Mouse (Mus musculus) small intestine, adult 2 months (tissue): ENCODE data around the gene Sipa1l2. TPM values are rescaled to one million over a fixed set of nuclear protein-coding genes. Genes with fewer than 3 reads are reported as not detected.
"Not testable (repeated sequence)": the region's sequence is repeated elsewhere in the genome, so short reads cannot be mapped to it uniquely, and the experiment has no call there.

Experiments used
- H3K27ac ChIP-seq: fragments of 200-500 bp; 2 replicates; pipeline ENCODE4 v1.5.1; 2012; ENCODE audit warnings: low read depth, low read length, control low read depth, inconsistent platforms; ENCODE audit not compliant: insufficient read depth
- H3K27me3 ChIP-seq: fragments of 200-500 bp; 2 replicates; pipeline ENCODE4 v1.6.1; 2012; ENCODE audit warnings: mild to moderate bottlenecking, moderate library complexity, low read length, inconsistent platforms; ENCODE audit not compliant: control insufficient read depth, insufficient read depth
- H3K36me3 ChIP-seq: fragments of 200-500 bp; 2 replicates; pipeline ENCODE4 v1.6.1; 2012; ENCODE audit warnings: mild to moderate bottlenecking, low read length, control low read depth, inconsistent platforms; ENCODE audit not compliant: control insufficient read depth, insufficient read depth
- H3K4me1 ChIP-seq: fragments of 200-500 bp; 2 replicates; pipeline ENCODE4 v1.6.1; 2012; ENCODE audit warnings: low read length, inconsistent platforms, mixed read lengths; ENCODE audit not compliant: control insufficient read depth, insufficient read depth, insufficient read length
- H3K4me3 ChIP-seq: fragments of 200-500 bp; 2 replicates; pipeline ENCODE4 v1.5.1; 2012; ENCODE audit warnings: low read depth, mild to moderate bottlenecking, control low read depth, inconsistent platforms, low read length, moderate library complexity
- CTCF ChIP-seq: fragments of 200-500 bp; IDR thresholded peaks from 2 replicates; pipeline ENCODE4 v1.5.1; 2012; ENCODE audit warnings: low read depth, mild to moderate bottlenecking, control low read depth, inconsistent platforms, low read length, moderate library complexity, mixed read lengths; ENCODE audit not compliant: insufficient replicate concordance, insufficient read length; ENCODE audit errors: extremely low read depth
- POLR2A ChIP-seq: fragments of 200-500 bp; IDR thresholded peaks from 2 replicates; pipeline ENCODE4 v1.6.1; 2012; ENCODE audit warnings: low read depth, mild to moderate bottlenecking, control low read depth, inconsistent platforms, low read length, moderate library complexity
- WGBS: fragments of 180-500 bp; shearing (Covaris S2); methylation state at CpG from one replicate; pipeline ENCODE4 v1.1.7; 2018; 5-methylcytosine and 5-hydroxymethylcytosine counted together
- polyA plus RNA-seq: library from polyadenylated mRNA; depleted of rRNA; stranded (reverse); fragments of >200 nt; gene quantifications from 2 replicates; pipeline ENCODE4 v1.2.3, GENCODE M21; 2012

Gene Sipa1l2
- polyA plus RNA-seq, 1 experiment: 9.7 TPM

DNA sequence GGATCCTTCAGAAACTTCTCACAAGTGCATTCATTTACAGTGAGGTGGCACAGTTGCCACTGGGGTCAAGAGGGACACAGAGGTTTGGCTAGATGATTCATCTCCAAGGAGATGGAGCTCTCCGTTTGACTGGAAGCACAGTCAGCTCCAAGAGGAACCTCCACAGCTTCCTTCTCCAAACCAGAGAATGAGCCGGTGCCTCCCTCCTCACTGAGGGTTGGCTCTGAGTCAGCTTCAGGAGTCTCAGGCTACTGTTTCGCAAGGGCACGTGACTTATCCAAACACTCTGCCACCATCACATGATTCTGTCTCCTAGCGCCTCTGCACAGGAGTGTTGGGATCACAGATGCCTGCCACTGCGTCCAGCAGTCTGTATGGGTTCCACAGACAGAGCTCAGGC, 153.5 kb downstream of the Sipa1l2 start:
- Histone ChIP-seq H3K36me3 (peaks cover 21% of the 10 kb centered on the region), H3K4me3 (no peak overlapping the region), H3K27ac (no peak overlapping the region), H3K4me1 (no peaks in the 10 kb centered on the region), H3K27me3 (no peaks in the 10 kb centered on the region)
- 49% methylated on average over 6 of the region's 6 CpGs for WGBS
- TF ChIP-seq CTCF: no peak
- TF ChIP-seq POLR2A: no peak

DNA sequence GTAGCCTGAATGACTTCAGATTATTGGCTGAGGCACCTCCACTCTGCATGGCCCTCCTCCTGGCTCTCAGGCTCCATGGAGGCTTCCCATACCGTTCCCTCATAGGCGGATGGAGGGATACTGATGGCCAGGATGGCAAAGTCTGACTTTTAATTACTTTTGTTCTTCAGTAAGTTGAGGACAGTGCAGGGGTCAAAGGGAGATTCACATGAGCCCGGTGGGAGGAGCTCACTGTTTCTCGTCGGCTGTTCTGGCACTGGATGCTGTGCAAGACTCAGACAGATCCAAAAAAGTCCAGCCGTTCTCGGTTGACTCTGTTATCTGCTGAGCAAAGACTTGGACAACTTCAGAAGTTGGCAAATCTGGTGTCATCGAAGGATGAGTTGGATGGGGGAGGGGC, 155.0 kb downstream of the Sipa1l2 start:
- H3K4me3 ChIP-seq: no peak overlapping the region
- no peak for TF ChIP-seq CTCF
- TF ChIP-seq POLR2A: no peak
- peaks cover 17% of the 10 kb centered on the region for H3K36me3 ChIP-seq
- WGBS: 90% methylated on average over 8 of the region's 8 CpGs
- no peaks in the 10 kb centered on the region for H3K27me3 ChIP-seq
- H3K27ac ChIP-seq: no peak overlapping the region
- H3K4me1 ChIP-seq: 0 out of 2 replicates have a peak, but pooled peaks cover under 1% of the 10 kb centered on the region

DNA sequence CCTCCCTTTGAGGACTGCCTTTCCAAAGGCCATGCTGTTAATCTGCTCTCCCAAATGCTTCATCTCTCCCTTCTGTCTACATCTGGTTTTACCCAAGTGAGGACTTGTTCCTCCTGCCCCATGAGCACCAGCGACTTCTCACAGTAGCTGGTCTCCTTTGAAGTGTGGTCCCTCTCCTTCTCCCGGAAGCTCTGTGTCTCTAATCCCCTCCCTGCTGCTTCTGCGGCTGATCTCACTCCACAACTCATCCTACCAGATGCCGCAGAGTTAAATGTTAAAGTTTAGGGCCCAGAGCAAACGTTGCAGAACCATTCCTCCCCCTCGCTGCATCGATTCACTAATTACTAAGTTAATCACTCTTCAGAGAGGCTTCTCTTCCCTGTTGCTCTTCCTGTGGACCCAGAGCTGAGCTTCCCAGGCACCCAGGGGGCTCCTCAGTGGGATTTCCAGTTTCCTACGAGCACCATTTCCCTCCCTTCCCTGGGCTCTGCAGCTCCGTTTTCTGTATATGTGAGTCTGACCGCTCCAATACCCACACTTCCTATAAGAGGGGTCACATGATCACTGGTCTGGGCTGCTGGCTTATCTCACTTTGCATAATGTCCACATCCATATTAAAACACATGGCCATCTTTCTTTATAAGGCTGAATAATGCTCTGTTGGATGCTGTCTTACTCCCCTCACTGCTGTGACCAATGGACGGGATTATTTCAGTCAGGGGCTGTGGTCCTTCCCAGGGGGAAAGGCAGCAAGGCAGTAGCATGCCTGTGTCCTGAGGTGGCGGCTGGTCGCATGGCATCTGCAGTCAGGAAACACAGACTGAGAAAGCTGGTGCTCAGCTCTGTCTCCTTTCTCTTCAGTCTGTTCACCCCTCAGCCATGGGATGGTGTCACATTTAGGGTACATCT, 156.4 kb downstream of the Sipa1l2 start:
- Histone ChIP-seq H3K4me3 (no peak overlapping the region), H3K4me1 (0 out of 2 replicates have a peak, but pooled peaks cover 3% of the 10 kb centered on the region), H3K36me3 (peaks cover 5% of the 10 kb centered on the region), H3K27me3 (no peaks in the 10 kb centered on the region), H3K27ac (no peak overlapping the region)
- WGBS: 51% methylated on average over 13 of the region's 13 CpGs
- no peak for TF ChIP-seq POLR2A
- TF ChIP-seq CTCF: no peak

DNA sequence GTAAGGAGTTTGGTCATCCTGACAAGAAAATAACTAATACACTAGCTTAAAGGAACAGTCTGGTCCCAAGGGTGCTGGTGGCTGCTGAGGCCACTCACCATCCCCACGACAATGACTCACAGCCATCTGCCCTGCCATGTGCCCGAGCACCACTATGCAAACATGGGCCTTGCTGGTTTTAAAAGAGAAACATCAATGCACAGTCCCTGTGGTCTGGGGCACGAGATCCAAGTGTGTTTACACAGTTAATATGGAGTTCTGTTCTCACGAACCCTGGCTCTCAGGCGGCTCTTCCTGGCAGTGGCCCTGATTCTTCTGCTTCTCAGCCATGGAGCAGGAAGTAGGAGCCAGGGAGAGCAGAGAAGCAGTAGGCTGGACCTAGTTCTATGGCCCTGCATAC, 159.0 kb downstream of the Sipa1l2 start:
- 32% methylated on average over 5 of the region's 5 CpGs for WGBS
- Histone ChIP-seq H3K4me3 (no peak overlapping the region), H3K36me3 (no peaks in the 10 kb centered on the region), H3K27me3 (no peaks in the 10 kb centered on the region), H3K27ac (no peak overlapping the region), H3K4me1 (0 out of 2 replicates have a peak, but pooled peaks cover 3% of the 10 kb centered on the region)
- TF ChIP-seq CTCF: no peak
- TF ChIP-seq POLR2A: no peak

DNA sequence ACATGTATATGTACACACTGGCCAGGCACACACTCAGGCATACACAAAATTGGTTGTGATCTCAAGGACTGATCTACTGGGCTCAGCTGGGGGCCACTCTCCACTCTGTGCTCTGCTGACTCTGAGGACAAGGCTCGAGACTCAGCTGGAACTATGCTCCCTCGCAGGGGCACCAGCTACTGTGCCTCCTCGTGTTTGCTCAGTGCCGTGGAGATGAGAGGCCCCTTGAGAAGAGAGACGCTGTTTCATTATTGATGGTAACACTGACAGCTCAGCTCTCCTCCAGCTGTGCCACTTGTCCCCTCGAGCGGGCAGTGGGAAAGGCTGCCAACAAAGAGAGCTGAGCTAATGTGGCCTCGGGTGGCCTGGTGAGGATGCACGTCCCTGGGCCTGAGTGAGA, 161.9 kb downstream of the Sipa1l2 start:
- no peak for TF ChIP-seq POLR2A
- no peak for TF ChIP-seq CTCF
- Histone ChIP-seq H3K27ac (no peak overlapping the region), H3K27me3 (no peaks in the 10 kb centered on the region), H3K36me3 (no peaks in the 10 kb centered on the region), H3K4me1 (0 out of 2 replicates have a peak, but pooled peaks cover 3% of the 10 kb centered on the region), H3K4me3 (no peak overlapping the region)
- WGBS: 73% methylated on average over 9 of the region's 9 CpGs

DNA sequence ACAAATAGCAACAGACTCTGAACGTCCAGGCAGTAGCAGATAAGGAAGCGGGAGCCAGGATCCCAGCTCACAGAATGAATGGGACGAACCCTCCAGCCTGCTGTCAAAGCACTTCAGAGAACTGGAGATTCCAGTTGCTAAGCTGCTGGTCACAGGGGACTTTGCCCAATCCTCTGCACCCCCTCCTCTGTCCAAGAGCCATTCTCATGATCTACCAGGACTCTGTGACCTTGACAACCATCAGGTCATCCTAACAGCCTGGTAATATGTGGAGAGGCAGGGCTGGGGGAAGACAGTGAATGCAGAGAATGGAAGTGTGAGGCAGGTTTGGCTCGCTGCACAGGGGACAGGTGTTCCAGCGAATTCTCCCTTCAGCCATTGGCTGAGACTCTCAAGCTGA, 163.2 kb downstream of the Sipa1l2 start:
- Histone ChIP-seq H3K27ac (no peak overlapping the region), H3K27me3 (no peaks in the 10 kb centered on the region), H3K4me3 (no peak overlapping the region), H3K4me1 (0 out of 2 replicates have a peak, but pooled peaks cover 3% of the 10 kb centered on the region), H3K36me3 (no peaks in the 10 kb centered on the region)
- TF ChIP-seq POLR2A (no peak), CTCF (no peak)
- 73% methylated on average over 5 of the region's 5 CpGs for WGBS

DNA sequence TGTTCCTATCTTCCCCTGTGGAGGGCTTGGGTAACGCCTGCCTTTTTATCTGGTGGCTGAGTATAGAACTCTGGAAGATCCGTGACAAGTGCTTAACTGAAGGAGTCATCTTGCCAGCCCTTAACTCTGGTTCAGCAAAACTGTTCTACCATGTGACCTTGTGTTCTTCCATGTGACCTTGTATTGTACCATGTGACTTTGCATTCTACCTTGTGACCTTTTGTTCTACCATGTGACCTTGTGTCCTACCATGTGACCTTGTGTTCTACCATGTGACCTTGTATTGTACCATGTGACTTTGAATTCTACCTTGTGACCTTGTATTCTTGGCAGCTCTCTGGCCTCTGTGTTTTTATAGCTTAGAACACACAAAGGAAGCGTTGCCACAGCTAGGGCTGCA, 168.3 kb downstream of the Sipa1l2 start:
- H3K4me3 ChIP-seq: no peak overlapping the region
- no peaks in the 10 kb centered on the region for H3K36me3 ChIP-seq
- TF ChIP-seq CTCF (no peak), POLR2A (no peak)
- WGBS: 74% methylated on average over 3 of the region's 3 CpGs
- H3K27me3 ChIP-seq: no peaks in the 10 kb centered on the region
- H3K27ac ChIP-seq: no peak overlapping the region
- H3K4me1 ChIP-seq: no peaks in the 10 kb centered on the region; the same call in 1 of the 2 replicates

DNA sequence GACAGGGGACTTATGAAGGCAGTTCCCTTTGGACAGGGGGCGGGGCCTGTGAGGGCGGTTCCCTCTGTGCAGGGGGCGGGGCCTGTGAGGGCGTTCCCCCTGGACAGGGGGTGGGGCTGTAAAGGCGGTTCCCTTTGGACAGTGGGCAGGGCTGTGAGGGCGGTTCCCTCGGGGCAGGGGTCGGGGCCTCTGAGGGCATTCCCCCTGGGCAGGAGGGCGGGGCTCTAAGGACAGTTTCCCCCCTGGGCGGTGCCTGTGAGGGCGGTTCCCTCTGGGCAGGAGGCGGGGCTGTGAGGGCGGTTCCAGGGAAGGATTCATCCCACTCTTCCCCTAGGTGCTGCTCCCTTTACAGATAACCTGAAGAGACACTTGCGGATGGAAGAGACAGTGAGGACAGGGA, 171.6 kb downstream of the Sipa1l2 start:
- no peak overlapping the region for H3K4me3 ChIP-seq
- no peak overlapping the region for H3K27ac ChIP-seq
- 53% methylated on average over 14 of the region's 14 CpGs for WGBS
- TF ChIP-seq POLR2A: no peak
- TF ChIP-seq CTCF: no peak
- H3K36me3 ChIP-seq: no peaks in the 10 kb centered on the region
- no peaks in the 10 kb centered on the region for H3K27me3 ChIP-seq
- peaks cover 4% of the 10 kb centered on the region for H3K4me1 ChIP-seq

DNA sequence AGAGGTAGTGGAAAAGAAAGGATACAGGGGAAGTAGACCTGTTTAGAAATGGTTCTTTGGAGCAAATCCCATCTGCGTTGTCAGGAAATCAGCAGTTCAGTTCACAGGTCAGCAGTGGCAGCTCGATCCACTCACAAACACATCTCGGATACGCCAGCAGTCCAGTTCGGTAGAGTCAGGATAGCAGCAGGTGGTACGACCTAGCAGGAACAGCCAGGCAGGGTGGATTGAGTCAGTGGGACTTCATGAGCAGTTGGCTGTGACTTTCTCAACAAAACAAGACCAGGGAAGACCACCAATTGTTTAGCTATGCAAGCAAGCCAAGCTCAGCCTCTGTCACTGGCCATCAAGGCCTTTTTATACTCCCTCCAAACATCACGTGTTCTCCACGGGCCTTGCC, 173.9 kb downstream of the Sipa1l2 start:
- H3K4me3 ChIP-seq, H3K27me3 ChIP-seq, H3K4me1 ChIP-seq, H3K27ac ChIP-seq, H3K36me3 ChIP-seq: not testable (repeated sequence)
- whole genome bisulfite sequencing: 90% methylated on average over 8 of the region's 8 CpGs
